Mouse (Mus musculus) midbrain, postnatal 0 days (tissue): ENCODE data around the gene Arhgap33. TPM values are rescaled to one million over a fixed set of nuclear protein-coding genes. Genes with fewer than 3 reads are reported as not detected.
A peak's percentile ranks its signal among the peaks of the same experiment; 100 is the strongest.

Source experiments
- ATAC-seq: fragments of 200-750 bp; cut with Nextera tagmentation; 2 replicates; pipeline ENCODE4 v1.8.0; 2017; ENCODE audit warnings: moderate number of reproducible peaks, mild to moderate bottlenecking, moderate TSS enrichment, moderate library complexity; ENCODE audit not compliant: low FRiP score
- DNase-seq: peaks from one replicate; pipeline ENCODE4 v3.0.0-alpha.2; 2015; ENCODE audit warnings: low spot score
- H3K27ac ChIP-seq: fragments of 300-500 bp; sonication (generic); 2 replicates; pipeline ENCODE4 v1.5.1; 2014; ENCODE audit warnings: low read depth, mild to moderate bottlenecking, low read length, mixed read lengths
- H3K27me3 ChIP-seq: fragments of 300-500 bp; sonication (generic); 2 replicates; pipeline ENCODE4 v1.6.1; 2014; ENCODE audit warnings: low read length, control low read depth, mixed read lengths; ENCODE audit not compliant: insufficient read depth
- H3K36me3 ChIP-seq: fragments of 300-500 bp; sonication (generic); 2 replicates; pipeline ENCODE4 v1.6.1; 2014; ENCODE audit warnings: low read length, control low read depth, mixed read lengths; ENCODE audit not compliant: insufficient read depth
- H3K4me1 ChIP-seq: fragments of 300-500 bp; sonication (generic); 2 replicates; pipeline ENCODE4 v1.6.1; 2014; ENCODE audit warnings: mild to moderate bottlenecking, control low read depth, antibody characterized with exemption, low read length, mixed read lengths; ENCODE audit not compliant: insufficient read depth
- H3K4me2 ChIP-seq: fragments of 300-500 bp; sonication (generic); 2 replicates; pipeline ENCODE4 v1.6.1; 2014; ENCODE audit warnings: low read depth, mild to moderate bottlenecking, low read length, mixed read lengths; ENCODE audit not compliant: poor library complexity, severe bottlenecking
- H3K4me3 ChIP-seq: fragments of 300-500 bp; sonication (generic); 2 replicates; pipeline ENCODE4 v1.5.1; 2014; ENCODE audit warnings: low read depth, mild to moderate bottlenecking, low read length, moderate library complexity
- H3K9ac ChIP-seq: fragments of 300-500 bp; sonication (generic); replicated peaks from 2 replicates; pipeline ENCODE4 v1.6.1; 2014; ENCODE audit warnings: mild to moderate bottlenecking, low read length, moderate library complexity, mixed read lengths; ENCODE audit not compliant: poor library complexity, severe bottlenecking
- H3K9me3 ChIP-seq: fragments of 300-500 bp; sonication (generic); 2 replicates; pipeline ENCODE4 v1.6.1; 2016; ENCODE audit warnings: low read length, control low read depth
- CTCF ChIP-seq: IDR thresholded peaks from 2 replicates; pipeline ENCODE4 v1.5.1; 2016; ENCODE audit warnings: antibody characterized with exemption, mild to moderate bottlenecking
- WGBS: fragments of 180-500 bp; shearing (Covaris S2); extraction: QIAGEN DNeasy Blood & Tissue Kit; methylation state at CpG from one replicate; pipeline ENCODE4 v1.1.7; 2014; 5-methylcytosine and 5-hydroxymethylcytosine counted together
- polyA plus RNA-seq: library from polyadenylated mRNA; unstranded; fragments of >200 nt; fragmentation: Nextera tagmentation; extraction: Ambion mirVana; gene quantifications from 2 replicates; pipeline ENCODE4 v1.2.1, GENCODE M21; 2015
- total RNA-seq: library from RNA; depleted of rRNA; stranded (reverse); fragments of >200 nt; gene quantifications from 2 replicates; pipeline ENCODE4 v1.2.3, GENCODE M21; 2014

Gene Arhgap33
- total and polyA plus RNA-seq, 2 experiments from 2014 or later = 68.2 to 113 TPM

DNA sequence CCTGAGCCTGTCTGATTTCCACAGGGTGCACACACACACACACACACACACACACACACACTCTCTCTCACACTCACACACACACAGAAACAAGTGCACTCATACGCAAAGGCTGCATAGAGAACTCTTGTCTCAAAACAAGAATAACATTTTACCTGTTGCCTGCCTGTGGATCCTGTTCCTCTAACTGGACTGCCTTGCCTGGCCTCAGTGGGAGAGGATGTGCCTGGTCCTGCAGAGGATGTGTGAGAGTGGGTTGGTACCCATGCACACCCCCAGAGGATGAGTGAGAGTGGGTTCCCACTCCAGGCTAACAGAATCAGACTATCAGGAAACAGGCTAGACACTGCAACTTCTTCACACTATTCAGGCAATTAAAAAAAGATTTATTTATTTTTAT lies 15.7 kb upstream of the Arhgap33 start:
- Histone ChIP-seq H3K27me3 (no peaks in the 10 kb centered on the region), H3K4me3 (no peak overlapping the region), H3K9me3 (no peaks in the 10 kb centered on the region), H3K4me1 (peaks cover 9% of the 10 kb centered on the region; the same call in 1 of the 2 replicates), H3K27ac (no peak overlapping the region), H3K36me3 (peaks cover 17% of the 10 kb centered on the region), H3K9ac (no peak overlapping the region), H3K4me2 (no peak overlapping the region)
- no peak for DNase-seq
- 95% methylated on average over 1 of the region's 1 CpGs for WGBS
- TF ChIP-seq CTCF = no peak
- no peak for ATAC-seq

DNA sequence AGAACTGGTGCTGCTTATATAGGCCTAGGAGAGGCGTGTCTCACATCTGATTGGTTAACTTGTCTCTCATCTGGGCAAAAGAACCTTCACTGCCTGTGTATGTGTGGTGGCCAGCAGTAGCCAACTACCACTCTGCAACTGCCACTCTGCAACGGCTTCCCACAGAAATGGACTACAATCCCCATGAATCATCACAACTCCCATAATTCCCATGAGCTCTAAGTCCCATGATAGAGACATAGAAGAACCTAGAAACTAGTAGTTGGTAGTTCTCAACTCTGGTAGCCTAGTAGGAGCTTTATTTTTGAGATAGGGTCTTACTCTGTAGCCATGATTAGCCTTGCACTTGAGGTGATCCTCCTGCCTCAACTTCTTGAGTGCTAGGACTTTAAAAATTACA lies 15.0 kb upstream of the Arhgap33 start:
- H3K9me3 ChIP-seq = no peaks in the 10 kb centered on the region
- H3K27ac ChIP-seq = no peak overlapping the region
- H3K27me3 ChIP-seq = no peaks in the 10 kb centered on the region
- no peak for TF ChIP-seq CTCF
- no peak for DNase-seq
- no peak overlapping the region for H3K4me2 ChIP-seq
- ATAC-seq = no peak
- WGBS = 93% methylated on average over 2 of the region's 2 CpGs
- H3K36me3 ChIP-seq = peaks cover 10% of the 10 kb centered on the region
- no peak overlapping the region for H3K9ac ChIP-seq
- H3K4me3 ChIP-seq = no peak overlapping the region
- H3K4me1 ChIP-seq = peaks cover 9% of the 10 kb centered on the region; the same call in 1 of the 2 replicates

DNA sequence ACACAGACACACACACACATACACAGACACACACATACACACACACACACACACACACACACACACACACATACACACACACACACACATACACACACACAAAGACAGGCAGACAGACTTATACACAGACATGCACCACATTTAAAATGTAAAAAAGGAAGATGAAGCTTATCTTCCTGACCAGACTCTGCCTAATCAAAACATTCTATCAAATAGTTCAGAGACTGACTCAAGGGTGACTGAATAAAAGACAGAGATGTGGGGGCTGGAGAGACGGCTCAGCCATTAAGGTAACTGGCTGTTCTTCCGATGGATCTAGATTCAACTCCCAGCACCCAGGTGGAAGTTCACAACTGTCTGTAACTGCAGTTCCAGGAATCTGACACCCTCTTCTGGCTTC lies 9.5 kb upstream of the Arhgap33 start:
- DNase-seq (no peak), ATAC-seq (no peak)
- 89% methylated on average over 2 of the region's 2 CpGs for WGBS
- TF ChIP-seq CTCF = no peak
- Histone ChIP-seq H3K27ac (no peak overlapping the region), H3K9me3 (no peaks in the 10 kb centered on the region), H3K36me3 (peaks cover 14% of the 10 kb centered on the region), H3K4me3 (no peak overlapping the region), H3K4me1 (no peaks in the 10 kb centered on the region), H3K9ac (no peak overlapping the region), H3K27me3 (no peaks in the 10 kb centered on the region), H3K4me2 (no peak overlapping the region)

DNA sequence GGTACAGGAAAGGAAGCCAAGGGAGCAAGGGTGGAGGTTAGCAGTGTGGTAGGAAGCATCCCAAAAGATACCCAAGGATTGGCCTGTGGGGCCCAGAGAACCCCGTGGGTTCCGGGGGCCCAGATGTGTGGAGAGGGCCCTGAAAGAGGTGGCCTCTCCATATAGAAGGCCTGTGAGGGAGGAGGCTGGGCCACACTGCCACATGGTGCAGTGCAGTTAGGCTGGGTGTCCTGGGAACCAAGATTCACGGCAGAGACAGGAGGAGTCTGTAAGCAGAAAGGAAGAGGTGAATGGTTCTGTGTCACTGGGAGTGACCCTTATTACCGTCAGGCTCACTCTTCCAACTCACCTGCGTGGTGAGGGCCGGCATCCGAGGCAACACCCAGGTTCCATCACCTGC lies 5.7 kb upstream of the Arhgap33 start:
- H3K4me2 ChIP-seq = no peak overlapping the region
- H3K9me3 ChIP-seq = no peaks in the 10 kb centered on the region
- H3K4me3 ChIP-seq = no peak overlapping the region
- no peak for TF ChIP-seq CTCF
- no peak overlapping the region for H3K27ac ChIP-seq
- H3K9ac ChIP-seq = 0 out of 2 replicates have a peak overlapping the region, but pooled peaks have one; percentile 13
- no peaks in the 10 kb centered on the region for H3K4me1 ChIP-seq
- peaks cover 12% of the 10 kb centered on the region; the same call in 1 of the 2 replicates for H3K36me3 ChIP-seq
- no peak for DNase-seq
- no peak for ATAC-seq
- 94% methylated on average over 7 of the region's 7 CpGs for WGBS
- no peaks in the 10 kb centered on the region for H3K27me3 ChIP-seq

DNA sequence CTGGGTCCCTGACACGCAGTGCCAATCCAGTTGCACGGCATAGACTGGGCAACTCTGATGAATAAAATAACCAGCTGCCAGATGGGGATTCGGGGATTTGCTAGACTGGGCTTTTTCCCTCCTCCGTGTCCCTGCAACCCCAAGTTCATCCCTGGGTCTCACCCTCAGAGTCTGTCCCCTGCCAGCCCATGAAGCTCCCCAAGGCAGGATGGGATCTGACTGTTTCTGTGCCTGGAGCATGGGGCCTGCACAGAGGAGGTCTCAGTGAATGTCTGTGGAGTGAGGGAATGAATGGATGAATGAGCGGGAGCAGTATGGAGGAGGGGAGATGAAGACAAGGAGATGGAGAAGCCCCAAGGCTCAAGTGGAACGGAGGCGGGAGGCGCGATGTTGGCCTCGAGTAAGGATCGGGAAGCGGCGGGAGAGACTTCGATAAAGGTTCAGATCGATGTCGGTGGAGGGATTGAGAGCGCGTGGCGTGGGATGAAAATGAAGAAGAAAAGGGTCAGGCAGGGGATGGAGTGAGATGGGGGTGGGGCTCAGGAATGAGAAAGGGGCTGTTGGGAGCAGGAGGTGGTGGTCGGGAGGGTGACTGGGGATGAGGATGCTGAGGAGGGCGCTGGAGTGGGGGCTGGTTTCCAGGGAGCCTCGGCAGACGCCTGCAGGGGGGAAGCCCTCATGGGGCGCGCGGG lies 773 bp downstream of the Arhgap33 start:
- ATAC-seq (peak; percentile 38), DNase-seq (peak; percentile 51)
- Histone ChIP-seq H3K4me3 (peak overlapping the region; percentile 81), H3K27ac (peak overlapping the region; percentile 89), H3K9ac (peak overlapping the region; percentile 95), H3K4me1 (peaks cover 14% of the 10 kb centered on the region), H3K27me3 (no peaks in the 10 kb centered on the region), H3K36me3 (peaks cover 29% of the 10 kb centered on the region), H3K4me2 (peak overlapping the region; percentile 68), H3K9me3 (no peaks in the 10 kb centered on the region)
- WGBS = under 1% methylated on average over 24 of the region's 26 CpGs
- TF ChIP-seq CTCF = no peak

DNA sequence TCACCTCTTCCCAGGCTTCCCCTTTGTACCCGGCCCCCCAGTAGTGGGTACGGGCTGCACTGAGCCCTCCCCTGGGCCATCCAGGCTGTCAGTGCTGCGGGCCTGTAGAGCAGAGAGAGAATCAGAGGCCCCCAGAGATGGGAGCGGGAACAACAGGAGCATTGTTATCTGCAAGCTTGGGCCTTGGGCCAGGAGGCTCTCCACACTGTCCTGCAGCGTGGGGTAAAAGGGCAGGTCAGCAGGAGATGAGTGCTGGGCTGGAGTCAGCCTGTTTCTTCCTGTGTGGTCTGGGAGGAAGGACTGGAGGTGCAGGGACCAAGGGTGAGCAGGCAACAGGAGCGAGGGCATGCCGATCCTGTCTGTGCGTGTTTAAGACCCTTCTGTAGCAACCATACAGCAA lies 1.9 kb downstream of the Arhgap33 start:
- Histone ChIP-seq H3K36me3 (peaks cover 41% of the 10 kb centered on the region), H3K27ac (no peak overlapping the region), H3K27me3 (no peaks in the 10 kb centered on the region), H3K9me3 (no peaks in the 10 kb centered on the region), H3K4me3 (peak overlapping the region; percentile 81; the same call in 1 of the 2 replicates), H3K9ac (peak overlapping the region; percentile 44; the same call in 1 of the 2 replicates), H3K4me1 (peaks cover 14% of the 10 kb centered on the region), H3K4me2 (peak overlapping the region; percentile 68)
- no peak for TF ChIP-seq CTCF
- DNase-seq (peak; percentile 74), ATAC-seq (no peak)
- WGBS = 5% methylated on average over 8 of the region's 8 CpGs
